In genomic region chr13:34635978-34636377, GRCm38 (mm10) we compare ENCODE assay signal across 8 mouse cellular contexts. TPM values are rescaled to one million over a fixed set of nuclear protein-coding genes. Genes with fewer than 3 reads are reported as not detected.
DNase-seq lines count a peak whose midpoint lies in the region; ATAC-seq and TF ChIP-seq lines count a peak whose summit lies in the region.

No protein-coding gene starts in this region.

- TF ChIP-seq POLR2A in ES-Bruce4 (IDR thresholded peaks at IDR 0.05; ENCODE audit: insufficient read depth, low read length) = no peak

- H3K27me3 ChIP-seq in ES-Bruce4 (ENCODE audit: control insufficient read depth, insufficient read depth, low read length, poor library complexity, severe bottlenecking) = no peaks in the 10 kb centered on the region

- H3K27ac ChIP-seq in ES-Bruce4 (ENCODE audit: insufficient read depth, low read length) = no peak overlapping the region
- H3K27ac ChIP-seq in layer of hippocampus, adult 2 months = no peak overlapping the region

- no peak overlapping the region for H3K4me3 ChIP-seq in ES-Bruce4 (ENCODE audit: low read depth, low read length)
- H3K4me3 ChIP-seq in layer of hippocampus, adult 2 months = no peak overlapping the region

- no peak for TF ChIP-seq EP300 in ES-Bruce4 (IDR thresholded peaks at IDR 0.05; ENCODE audit: insufficient read depth, low read depth, low read length)

- no peak for ATAC-seq in monocyte, adult 5-6 weeks (replicated peaks; ENCODE audit: insufficient number of reproducible peaks, low FRiP score, low TSS enrichment, poor library complexity, severe bottlenecking)

- no peaks in the 10 kb centered on the region for H3K4me1 ChIP-seq in ES-Bruce4 (ENCODE audit: control insufficient read depth, insufficient read depth, low read length)

- no peaks in the 10 kb centered on the region for H3K36me3 ChIP-seq in ES-Bruce4 (ENCODE audit: control insufficient read depth, insufficient read depth, low read length, poor library complexity, severe bottlenecking)

- intact Hi-C loops in heart, postnatal 10 days (cut with DNase I) = loop anchor here (1.0 to 5.0 kb wide), 3 partner anchors 289 to 589 kb away; partner anchors contain the start of gene Slc22a23

- H3K9ac ChIP-seq in ES-Bruce4 (ENCODE audit: low read depth, poor library complexity, severe bottlenecking) = no peak overlapping the region

- peak; percentile 45 to 48 for DNase-seq in adrenal gland, adult 18-20 months (ENCODE audit: low spot score in 2 of 2)
- peak; percentile 79 for DNase-seq in embryo, embryonic 11 days
- DNase-seq in heart, postnatal 10 days = peak; percentile 75 to 79
- DNase-seq in layer of hippocampus, adult 2 months (ENCODE audit: low spot score in 2 of 2) = peak; percentile 75 to 78
- peak; percentile 86 for DNase-seq in lung, postnatal 10 days
- peak; percentile 83 to 89 for DNase-seq in right cerebral cortex, adult 2 months (ENCODE audit: low spot score in 2 of 2)

- peak; percentile 51 for TF ChIP-seq CTCF in ES-Bruce4 (IDR thresholded peaks at IDR 0.05; ENCODE audit: low read depth, low read length)
- TF ChIP-seq CTCF in layer of hippocampus, adult 2 months (conservative IDR thresholded peaks at IDR 0.05) = peak; percentile 93

- no peaks in the 10 kb centered on the region for H3K9me3 ChIP-seq in ES-Bruce4 (replicated peaks; ENCODE audit: control insufficient read depth, insufficient read depth, low read length, poor library complexity, severe bottlenecking)

RNA-seq across cellular contexts. Expression of gene Pxdc1, which starts 17.3 kb away (rescaled TPM):
- polyA plus RNA-seq in ES-Bruce4 (2011; ENCODE audit: insufficient read depth, insufficient read length, low read depth, missing spikeins) = 10.6 and 11.0 TPM in 2 replicates
- 10 to 100 TPM in 1 of 2 experiments, 1 to 10 TPM in 1; 4.3 to 12.2 TPM for total RNA-seq in adrenal gland, adult 18-20 months (2021)
- total RNA-seq in heart, postnatal 10 days (2021) = 10 to 100 TPM; 18.2 to 24.3 TPM
- 10 to 100 TPM; 11.8 to 18.4 TPM for total RNA-seq in layer of hippocampus, adult 2 months (2021)
- 1.7 to 4.9 TPM (median 2.8 TPM) in 3 replicates for total RNA-seq in monocyte, adult 5-6 weeks (2017)
